ENCODE assay signal across 8 mouse cellular contexts in the genomic region with DNA sequence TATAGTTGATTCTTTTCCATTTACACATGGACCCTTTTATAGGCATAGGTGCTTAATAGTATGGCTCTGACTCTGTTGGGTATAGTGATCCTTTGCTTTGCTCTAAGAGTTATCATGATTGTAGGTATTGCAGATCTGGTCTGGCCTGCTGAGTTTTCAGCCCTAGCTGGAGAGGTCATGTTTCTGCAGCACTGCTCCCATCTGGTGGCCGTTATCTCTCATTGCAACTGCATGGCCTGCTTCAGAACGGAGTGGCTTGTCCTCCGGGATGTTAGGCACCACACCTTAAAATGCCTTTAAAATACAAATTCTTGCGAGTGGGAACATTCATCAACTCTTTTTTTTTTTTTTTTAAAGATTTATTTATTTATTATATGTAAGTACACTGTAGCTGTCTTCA.
A peak's percentile ranks its signal among the peaks of the same experiment; 100 is the strongest.
DNase-seq lines count a peak whose midpoint lies in the region; ATAC-seq and TF ChIP-seq lines count a peak whose summit lies in the region.

No protein-coding gene starts in this region.

- H3K4me1 ChIP-seq in hindbrain, embryonic 11.5 days (replicated peaks; ENCODE audit: control insufficient read depth, insufficient read depth, low read length), result no peaks in the 10 kb centered on the region
- peaks cover 5% of the 10 kb centered on the region; the same call in 1 of the 2 replicates for H3K4me1 ChIP-seq in hindbrain, embryonic 16.5 days (ENCODE audit: control insufficient read depth, insufficient read depth, low read depth, low read length)
- no peaks in the 10 kb centered on the region for H3K4me1 ChIP-seq in bone marrow, adult 2 months (ENCODE audit: control insufficient read depth, insufficient read depth, low read length)
- no peaks in the 10 kb centered on the region for H3K4me1 ChIP-seq in embryonic facial prominence, embryonic 14.5 days (ENCODE audit: control insufficient read depth, insufficient read depth, low read length)

- H3K27me3 ChIP-seq in hindbrain, embryonic 11.5 days (ENCODE audit: control insufficient read depth, insufficient read depth, low read length), result no peaks in the 10 kb centered on the region
- H3K27me3 ChIP-seq in hindbrain, embryonic 16.5 days (replicated peaks; ENCODE audit: control insufficient read depth, insufficient read depth, low read length), result no peaks in the 10 kb centered on the region
- no peaks in the 10 kb centered on the region for H3K27me3 ChIP-seq in embryonic facial prominence, embryonic 14.5 days (replicated peaks; ENCODE audit: control insufficient read depth, insufficient read depth, low read length)

- no peaks in the 10 kb centered on the region for H3K9me3 ChIP-seq in hindbrain, embryonic 11.5 days (ENCODE audit: control insufficient read depth, low read length)
- H3K9me3 ChIP-seq in hindbrain, embryonic 16.5 days (ENCODE audit: control insufficient read depth, low read length), result no peaks in the 10 kb centered on the region
- H3K9me3 ChIP-seq in embryonic facial prominence, embryonic 14.5 days (ENCODE audit: control insufficient read depth, low read length), result no peaks in the 10 kb centered on the region

- no peak overlapping the region for H3K9ac ChIP-seq in hindbrain, embryonic 11.5 days (ENCODE audit: low read depth, low read length)
- H3K9ac ChIP-seq in hindbrain, embryonic 16.5 days (ENCODE audit: low read depth, low read length), result no peak overlapping the region
- no peak overlapping the region for H3K9ac ChIP-seq in embryonic facial prominence, embryonic 14.5 days (ENCODE audit: low read depth, low read length)

- intact Hi-C loops in heart, postnatal 10 days (cut with DNase I), result loop anchor here (1.0 to 2.0 kb wide), 3 partner anchors 72 to 175 kb away; no protein-coding TSS in a partner anchor

- no peak overlapping the region for H3K4me3 ChIP-seq in hindbrain, embryonic 11.5 days (ENCODE audit: low read depth, low read length)
- H3K4me3 ChIP-seq in hindbrain, embryonic 16.5 days (ENCODE audit: low read length), result no peak overlapping the region
- H3K4me3 ChIP-seq in bone marrow, adult 2 months (replicated peaks; ENCODE audit: control insufficient read depth, low read depth, low read length), result no peak overlapping the region
- no peak overlapping the region for H3K4me3 ChIP-seq in embryonic facial prominence, embryonic 14.5 days (ENCODE audit: low read depth, low read length)

- no peak overlapping the region for H3K27ac ChIP-seq in hindbrain, embryonic 11.5 days (ENCODE audit: low read depth, low read length)
- no peak overlapping the region for H3K27ac ChIP-seq in hindbrain, embryonic 16.5 days (ENCODE audit: low read depth, low read length)
- no peak overlapping the region for H3K27ac ChIP-seq in bone marrow, adult 2 months (ENCODE audit: control insufficient read depth, insufficient read depth, low read depth, low read length, poor library complexity)
- H3K27ac ChIP-seq in embryonic facial prominence, embryonic 14.5 days (replicated peaks; ENCODE audit: low read depth, low read length), result no peak overlapping the region

- no peaks in the 10 kb centered on the region for H3K36me3 ChIP-seq in hindbrain, embryonic 11.5 days (ENCODE audit: control insufficient read depth, insufficient read depth, low read length)
- H3K36me3 ChIP-seq in hindbrain, embryonic 16.5 days (ENCODE audit: control insufficient read depth, insufficient read depth, low read length), result no peaks in the 10 kb centered on the region; the same call in 1 of the 2 replicates
- peaks cover 15% of the 10 kb centered on the region for H3K36me3 ChIP-seq in embryonic facial prominence, embryonic 14.5 days (ENCODE audit: control insufficient read depth, insufficient read depth, low read length)

- TF ChIP-seq CTCF in bone marrow, adult 2 months (IDR thresholded peaks at IDR 0.05; ENCODE audit: control insufficient read depth, insufficient read depth, low read length), result peak; percentile 89

- ATAC-seq in hindbrain, embryonic 11.5 days (ENCODE audit: low FRiP score), result no peak
- no peak for ATAC-seq in hindbrain, embryonic 16.5 days
- peak; percentile 87 for ATAC-seq in embryonic facial prominence, embryonic 14.5 days (ENCODE audit: low read depth)

- peak; percentile 74 for DNase-seq in hindbrain, embryonic 11.5 days (ENCODE audit: low spot score)
- peak; percentile 53 for DNase-seq in embryonic facial prominence, embryonic 14.5 days (ENCODE audit: low spot score)
- DNase-seq in heart, postnatal 10 days, result peak; percentile 74 to 79
- DNase-seq in large intestine, adult 2 months (ENCODE audit: low read depth, low spot score), result peak; percentile 50
- peak; percentile 70 for DNase-seq in lung, postnatal 10 days
- peak; percentile 29 to 58 for DNase-seq in spleen, adult 18-20 months

- TF ChIP-seq POLR2A in bone marrow, adult 2 months (IDR thresholded peaks at IDR 0.05; ENCODE audit: borderline replicate concordance, control insufficient read depth, low read depth, low read length), result no peak

- 9% methylated on average over 4 of the region's 4 CpGs for WGBS in hindbrain, embryonic 11.5 days
- WGBS in hindbrain, embryonic 16.5 days, result 18% methylated on average over 4 of the region's 4 CpGs
- 30% methylated on average over 4 of the region's 4 CpGs for WGBS in bone marrow, adult 2 months
- 23% methylated on average over 4 of the region's 4 CpGs for WGBS in embryonic facial prominence, embryonic 14.5 days
- WGBS in large intestine, adult 2 months, result 13% methylated on average over 4 of the region's 4 CpGs

- no peak overlapping the region for H3K4me2 ChIP-seq in hindbrain, embryonic 11.5 days (replicated peaks; ENCODE audit: low read depth, low read length)
- no peak overlapping the region for H3K4me2 ChIP-seq in hindbrain, embryonic 16.5 days (ENCODE audit: low read length)
- no peak overlapping the region for H3K4me2 ChIP-seq in embryonic facial prominence, embryonic 14.5 days (ENCODE audit: low read depth, low read length)
